13 mouse cellular contexts compared by ENCODE assay signal in the genomic region with DNA sequence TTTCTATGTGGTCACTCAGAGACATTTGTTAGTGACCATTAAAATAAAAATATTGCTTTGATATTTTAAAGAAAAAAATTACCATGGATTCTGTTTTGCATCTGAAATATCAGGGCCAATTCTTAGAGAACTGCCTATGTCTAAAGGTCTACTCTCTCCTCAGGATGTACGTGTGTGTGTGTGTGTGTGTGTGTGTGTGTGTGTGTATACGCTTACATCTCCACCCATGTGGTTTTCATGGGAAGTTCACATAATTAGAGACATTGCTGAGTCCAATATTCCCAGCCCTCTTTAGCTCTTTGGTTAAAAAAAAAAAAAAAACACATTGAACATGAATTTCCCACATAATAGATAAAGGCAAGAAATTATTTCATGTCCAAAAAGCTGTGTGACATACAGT.
DNase-seq lines count a peak whose midpoint lies in the region; ATAC-seq lines count a peak whose summit lies in the region.
"Had no signal": no experiment of that assay in that cellular context is flagged by ENCODE, and none has a peak within 500 bp of the region (broad histone marks: within the 10 kb centered on the region; RNA-seq: fewer than 3 reads in every experiment).

No protein-coding gene starts in this region.

- no peaks in the 10 kb centered on the region for H3K27me3 ChIP-seq in neural tube, embryonic 11.5 days (ENCODE audit: control insufficient read depth, insufficient read depth, low read length)
- H3K27me3 ChIP-seq in hindbrain, embryonic 13.5 days, result no peaks in the 10 kb centered on the region
- H3K27me3 ChIP-seq in midbrain, embryonic 14.5 days (ENCODE audit: control insufficient read depth, insufficient read depth, low read length), result no peaks in the 10 kb centered on the region
- H3K27me3 ChIP-seq: liver, embryonic 13.5 days had no signal

- H3K36me3 ChIP-seq in neural tube, embryonic 11.5 days (ENCODE audit: control insufficient read depth, insufficient read depth, low read length), result no peaks in the 10 kb centered on the region
- H3K36me3 ChIP-seq in hindbrain, embryonic 13.5 days, result no peaks in the 10 kb centered on the region
- no peaks in the 10 kb centered on the region for H3K36me3 ChIP-seq in midbrain, embryonic 14.5 days (ENCODE audit: control insufficient read depth, insufficient read depth, low read length)
- H3K36me3 ChIP-seq: liver, embryonic 13.5 days had no signal

- H3K4me1 ChIP-seq in neural tube, embryonic 11.5 days (ENCODE audit: control insufficient read depth, insufficient read depth, low read length), result 0 out of 2 replicates have a peak, but pooled peaks cover 5% of the 10 kb centered on the region
- H3K4me1 ChIP-seq in hindbrain, embryonic 13.5 days (replicated peaks), result peaks cover 16% of the 10 kb centered on the region
- H3K4me1 ChIP-seq in midbrain, embryonic 14.5 days (ENCODE audit: control insufficient read depth, insufficient read depth, low read length), result peaks cover 15% of the 10 kb centered on the region
- H3K4me1 ChIP-seq: liver, embryonic 13.5 days had no signal

- peak; percentile 48; the same call in 1 of the 2 replicates for ATAC-seq in neural tube, embryonic 11.5 days (ENCODE audit: insufficient read depth, low FRiP score, low TSS enrichment)
- ATAC-seq in hindbrain, embryonic 13.5 days (ENCODE audit: low FRiP score), result peak; percentile 62
- ATAC-seq in midbrain, embryonic 14.5 days (ENCODE audit: low FRiP score, low TSS enrichment), result peak; percentile 64
- ATAC-seq: intestine, postnatal 0 days had no signal

- WGBS in neural tube, embryonic 11.5 days, result 73% methylated on average over 2 of the region's 2 CpGs
- WGBS in hindbrain, embryonic 13.5 days, result 45% methylated on average over 2 of the region's 2 CpGs
- 37% methylated on average over 2 of the region's 2 CpGs for whole genome bisulfite sequencing in midbrain, embryonic 14.5 days

- no peaks in the 10 kb centered on the region for H3K9me3 ChIP-seq in neural tube, embryonic 11.5 days (ENCODE audit: control insufficient read depth, low read length)
- no peaks in the 10 kb centered on the region for H3K9me3 ChIP-seq in hindbrain, embryonic 13.5 days
- H3K9me3 ChIP-seq in midbrain, embryonic 14.5 days (ENCODE audit: control insufficient read depth, low read length), result no peaks in the 10 kb centered on the region
- H3K9me3 ChIP-seq: liver, embryonic 13.5 days had no signal

- H3K4me2 ChIP-seq in neural tube, embryonic 11.5 days (ENCODE audit: low read depth), result no peak overlapping the region
- 0 out of 2 replicates have a peak overlapping the region, but pooled peaks have one; percentile 22 for H3K4me2 ChIP-seq in hindbrain, embryonic 13.5 days
- peak overlapping the region; percentile 23 for H3K4me2 ChIP-seq in midbrain, embryonic 14.5 days (ENCODE audit: low read length)
- H3K4me2 ChIP-seq: liver, embryonic 13.5 days had no signal

- DNase-seq in neural tube, embryonic 11.5 days (ENCODE audit: low spot score), result no peak
- no peak for DNase-seq in neural tube, embryonic 10.5 days (ENCODE audit: extremely low spot score, low spot score)
- peak; percentile 46 for DNase-seq in midbrain, embryonic 14.5 days
- DNase-seq in lung, postnatal 10 days, result no peak
- DNase-seq in frontal cortex, postnatal 10 days (ENCODE audit: low spot score in 2 of 2), result no peak
- no peak for DNase-seq in right cerebral cortex, postnatal 25 days
- DNase-seq: cerebellum, adult 11 months; cerebellum, postnatal 25 days; gastrocnemius, postnatal 14 days; liver, embryonic 13.5 days had no signal

- H3K4me3 ChIP-seq in neural tube, embryonic 11.5 days (ENCODE audit: low read depth, low read length), result no peak overlapping the region
- H3K4me3 ChIP-seq in hindbrain, embryonic 13.5 days, result no peak overlapping the region
- H3K4me3 ChIP-seq in midbrain, embryonic 14.5 days (replicated peaks; ENCODE audit: low read depth, low read length), result no peak overlapping the region
- H3K4me3 ChIP-seq: liver, embryonic 13.5 days had no signal

- no peak overlapping the region for H3K9ac ChIP-seq in neural tube, embryonic 11.5 days (ENCODE audit: low read length)
- no peak overlapping the region for H3K9ac ChIP-seq in hindbrain, embryonic 13.5 days
- H3K9ac ChIP-seq in midbrain, embryonic 14.5 days (replicated peaks; ENCODE audit: low read length), result no peak overlapping the region
- H3K9ac ChIP-seq: liver, embryonic 13.5 days had no signal

- H3K27ac ChIP-seq in neural tube, embryonic 11.5 days (ENCODE audit: low read depth, low read length), result no peak overlapping the region
- H3K27ac ChIP-seq in hindbrain, embryonic 13.5 days, result peak overlapping the region; percentile 78
- peak overlapping the region; percentile 64 for H3K27ac ChIP-seq in midbrain, embryonic 14.5 days (replicated peaks; ENCODE audit: low read depth, low read length)
- H3K27ac ChIP-seq: kidney, postnatal 0 days; liver, embryonic 13.5 days had no signal
